Mouse (Mus musculus) liver, adult 2 months (tissue): ENCODE measurements at regions not wholly inside any gene's neighbourhood (a gene's known extent, or its start where the extent isn't known, plus 50 kb on each side); places are given as distances from the start of the nearest gene placed in this dataset.

Source experiments
- DNase-seq: peaks from one replicate; pipeline ENCODE4 v3.0.0-alpha.2; 2011; ENCODE audit warnings: low read depth, low spot score; ENCODE audit errors: extremely low read depth
- H3K27ac ChIP-seq: fragments of 200-500 bp; replicated peaks from 2 replicates; pipeline ENCODE4 v1.5.1; 2012; ENCODE audit warnings: low read depth, mild to moderate bottlenecking, control low read depth, inconsistent platforms, low read length; ENCODE audit not compliant: insufficient read depth
- H3K27me3 ChIP-seq: fragments of 200-500 bp; 2 replicates; pipeline ENCODE4 v1.6.1; 2012; ENCODE audit warnings: mild to moderate bottlenecking, moderate library complexity, low read length, inconsistent platforms; ENCODE audit not compliant: control insufficient read depth, insufficient read depth
- H3K36me3 ChIP-seq: fragments of 200-500 bp; 2 replicates; pipeline ENCODE4 v1.6.1; 2012; ENCODE audit warnings: low read length, inconsistent platforms; ENCODE audit not compliant: control insufficient read depth, insufficient read depth
- H3K4me1 ChIP-seq: fragments of 200-500 bp; 2 replicates; pipeline ENCODE4 v1.6.1; 2011; ENCODE audit warnings: low read length; ENCODE audit not compliant: control insufficient read depth, insufficient read depth
- H3K4me3 ChIP-seq: fragments of 200-500 bp; 2 replicates; pipeline ENCODE4 v1.5.1; 2011; ENCODE audit warnings: low read depth, mild to moderate bottlenecking, control low read depth, low read length, moderate library complexity; ENCODE audit not compliant: insufficient read depth
- H3K79me2 ChIP-seq: fragments of 200-500 bp; 2 replicates; pipeline ENCODE4 v1.6.1; 2012; ENCODE audit warnings: inconsistent platforms, mild to moderate bottlenecking, low read length, moderate library complexity; ENCODE audit not compliant: control insufficient read depth, insufficient read depth
- H3K9ac ChIP-seq: fragments of 200-500 bp; 2 replicates; pipeline ENCODE4 v1.6.1; 2012; ENCODE audit warnings: low read depth, mild to moderate bottlenecking, control low read depth, inconsistent platforms, low read length
- CTCF ChIP-seq: fragments of 200-500 bp; IDR thresholded peaks from 2 replicates; pipeline ENCODE4 v1.5.1; 2011; ENCODE audit warnings: low read depth, low read length, control low read depth
- POLR2A ChIP-seq: fragments of 200-500 bp; IDR thresholded peaks from 2 replicates; pipeline ENCODE4 v1.6.1; 2011; ENCODE audit warnings: low read length, control low read depth; ENCODE audit not compliant: insufficient read depth; ENCODE audit errors: extremely low read depth
- WGBS: fragments of 180-500 bp; shearing (Covaris S2); methylation state at CpG from one replicate; pipeline ENCODE4 v1.1.7; 2018; 5-methylcytosine and 5-hydroxymethylcytosine counted together

DNA sequence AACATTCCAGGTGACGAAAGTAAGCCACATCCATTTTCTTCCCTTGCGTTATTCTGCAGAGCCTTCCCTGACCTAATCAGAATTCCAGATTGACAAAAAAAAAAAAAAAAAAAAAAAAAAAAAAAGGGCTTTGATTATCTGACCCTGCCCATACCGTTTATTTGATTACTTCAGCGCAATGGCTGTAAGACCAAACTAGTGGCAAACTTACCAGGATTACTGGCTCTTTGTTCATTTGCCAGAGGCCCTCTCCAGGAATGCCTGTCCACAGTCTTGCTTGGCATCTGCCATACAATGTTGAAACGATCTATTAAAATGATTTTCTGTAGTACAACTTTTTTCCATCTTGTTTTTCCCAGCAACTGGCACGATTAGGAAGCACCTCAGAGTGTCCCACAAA is 569.4 kb upstream of the Nox3 start:
- H3K4me1 ChIP-seq, result no peaks in the 10 kb centered on the region
- H3K9ac ChIP-seq, result no peak overlapping the region
- H3K27me3 ChIP-seq, result no peaks in the 10 kb centered on the region
- H3K27ac ChIP-seq, result no peak overlapping the region
- no peak for TF ChIP-seq POLR2A
- TF ChIP-seq CTCF, result no peak
- H3K36me3 ChIP-seq, result no peaks in the 10 kb centered on the region
- DNase-seq, result no peak
- 45% methylated on average over 6 of the region's 6 CpGs for WGBS
- H3K4me3 ChIP-seq, result no peak overlapping the region
- no peaks in the 10 kb centered on the region for H3K79me2 ChIP-seq

DNA sequence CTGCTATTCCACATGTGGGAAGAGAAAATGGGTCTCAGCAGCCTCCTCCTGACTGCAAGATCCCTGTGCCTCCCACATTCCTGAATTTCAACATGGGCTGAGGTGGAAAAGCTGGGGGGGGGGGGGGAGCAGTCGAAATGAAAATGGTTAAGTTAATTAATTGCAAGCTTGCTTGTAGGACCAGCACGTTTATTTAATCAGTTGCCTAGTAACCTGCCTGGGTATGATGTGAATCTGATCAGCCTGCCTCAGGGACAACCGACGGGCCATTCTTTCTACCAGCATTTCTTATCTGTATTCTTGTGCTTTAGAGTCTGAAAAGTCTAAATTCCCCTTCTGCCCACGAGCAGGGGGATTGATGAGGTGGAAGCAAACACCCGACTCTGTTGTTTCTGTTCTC is 569.9 kb upstream of the Nox3 start:
- no peak for DNase-seq
- Histone ChIP-seq H3K27me3 (no peaks in the 10 kb centered on the region), H3K9ac (no peak overlapping the region), H3K36me3 (no peaks in the 10 kb centered on the region), H3K27ac (no peak overlapping the region), H3K4me3 (no peak overlapping the region), H3K4me1 (no peaks in the 10 kb centered on the region), H3K79me2 (no peaks in the 10 kb centered on the region)
- 8% methylated on average over 6 of the region's 6 CpGs for WGBS
- TF ChIP-seq POLR2A, result no peak
- no peak for TF ChIP-seq CTCF

DNA sequence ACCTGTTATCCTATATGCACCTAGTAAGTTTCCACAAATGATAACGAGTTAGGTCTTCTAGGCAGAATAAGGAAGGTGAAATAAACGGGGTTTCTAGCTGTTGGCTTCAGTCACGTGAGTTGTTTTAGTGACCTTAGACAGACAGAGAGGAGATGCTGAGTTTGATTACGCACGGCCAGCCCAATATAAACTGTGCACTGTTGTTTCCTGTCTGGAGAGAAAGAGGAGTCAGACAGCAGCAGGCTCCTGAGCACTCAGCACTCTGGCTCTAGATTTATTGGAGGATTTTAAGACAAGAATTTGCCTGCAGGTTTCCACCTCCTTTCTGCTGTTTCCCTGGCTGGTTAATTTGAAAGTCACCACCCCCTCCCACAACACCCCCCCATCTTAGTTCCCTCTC is 570.4 kb upstream of the Nox3 start:
- no peak for DNase-seq
- no peaks in the 10 kb centered on the region for H3K79me2 ChIP-seq
- TF ChIP-seq CTCF, result no peak
- no peak for TF ChIP-seq POLR2A
- no peaks in the 10 kb centered on the region for H3K4me1 ChIP-seq
- no peaks in the 10 kb centered on the region for H3K36me3 ChIP-seq
- H3K27me3 ChIP-seq, result no peaks in the 10 kb centered on the region
- 25% methylated on average over 5 of the region's 5 CpGs for WGBS
- no peak overlapping the region for H3K4me3 ChIP-seq
- H3K27ac ChIP-seq, result no peak overlapping the region
- no peak overlapping the region for H3K9ac ChIP-seq

DNA sequence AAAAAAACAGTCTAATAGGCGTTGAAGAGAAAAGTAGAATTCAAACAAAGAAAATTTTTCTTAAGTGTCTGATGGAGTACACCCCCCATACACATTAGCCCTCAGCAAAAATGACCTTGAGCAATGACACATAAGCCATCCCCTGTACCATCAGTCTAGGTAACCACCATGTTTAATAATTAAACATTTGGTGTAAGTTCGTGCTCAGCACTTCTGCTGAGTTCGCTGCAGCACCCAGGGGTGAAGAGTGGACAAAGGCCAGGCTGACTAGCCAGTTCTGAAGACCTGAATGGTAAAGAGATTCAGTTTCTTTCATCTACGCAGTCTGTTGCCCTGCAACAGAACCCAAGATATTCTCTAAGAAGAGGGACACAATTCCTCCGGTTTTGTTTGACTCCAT is 572.3 kb upstream of the Nox3 start:
- H3K27ac ChIP-seq, result no peak overlapping the region
- no peaks in the 10 kb centered on the region for H3K36me3 ChIP-seq
- WGBS, result 46% methylated on average over 5 of the region's 5 CpGs

DNA sequence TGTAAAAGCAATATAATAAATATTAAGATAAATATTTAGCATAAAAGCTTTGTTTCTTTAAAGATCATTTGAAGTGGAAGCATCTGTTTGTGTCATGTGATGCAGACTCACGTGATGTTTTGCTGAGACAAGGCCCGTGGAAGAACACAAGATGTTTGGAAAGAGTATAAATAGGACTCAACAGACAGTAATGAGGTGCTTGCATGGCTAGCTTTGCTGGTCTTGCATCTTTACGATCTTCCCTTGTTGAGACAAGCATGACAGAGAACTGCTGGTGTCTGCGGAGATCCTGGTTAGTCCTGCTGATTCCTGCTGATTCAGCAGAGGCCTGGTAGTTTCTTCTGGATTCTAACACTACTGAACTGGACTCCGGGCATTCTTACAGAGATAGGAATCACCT is 576.4 kb upstream of the Nox3 start:
- TF ChIP-seq CTCF (no peak), POLR2A (no peak)
- Histone ChIP-seq H3K9ac (no peak overlapping the region), H3K36me3 (no peaks in the 10 kb centered on the region), H3K27ac (no peak overlapping the region), H3K79me2 (no peaks in the 10 kb centered on the region), H3K4me3 (no peak overlapping the region), H3K4me1 (no peaks in the 10 kb centered on the region), H3K27me3 (no peaks in the 10 kb centered on the region)
- WGBS, result 77% methylated on average over 5 of the region's 5 CpGs
- DNase-seq, result no peak

More for the DNA sequence above, 572.3 kb upstream of the Nox3 start:
- DNase-seq, result no peak
- Histone ChIP-seq H3K4me1 (no peaks in the 10 kb centered on the region), H3K4me3 (no peak overlapping the region), H3K79me2 (no peaks in the 10 kb centered on the region), H3K9ac (no peak overlapping the region), H3K27me3 (no peaks in the 10 kb centered on the region)
- TF ChIP-seq CTCF (no peak), POLR2A (no peak)

DNA sequence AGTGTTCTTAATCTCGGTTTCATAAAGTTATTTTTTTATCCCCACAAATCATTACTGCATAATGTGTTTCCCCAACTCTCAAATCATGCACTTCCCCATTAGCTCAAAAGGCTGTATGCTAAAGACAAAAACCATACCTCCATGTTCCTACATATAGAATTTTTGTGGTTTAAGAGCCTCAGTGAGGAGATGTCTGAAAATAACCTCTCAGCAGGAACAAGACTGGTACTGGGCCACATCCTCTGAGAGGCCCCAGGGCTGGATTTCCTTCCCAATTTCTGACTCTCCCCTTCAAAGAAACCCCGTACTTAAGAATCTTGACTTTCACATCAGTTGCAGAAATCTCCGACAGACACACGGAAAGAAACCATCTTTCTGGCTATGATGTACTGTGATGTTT is 580.7 kb upstream of the Nox3 start:
- 76% methylated on average over 4 of the region's 4 CpGs for WGBS
- Histone ChIP-seq H3K4me1 (no peaks in the 10 kb centered on the region), H3K36me3 (no peaks in the 10 kb centered on the region), H3K27me3 (no peaks in the 10 kb centered on the region), H3K27ac (no peak overlapping the region), H3K9ac (no peak overlapping the region), H3K79me2 (no peaks in the 10 kb centered on the region), H3K4me3 (no peak overlapping the region)
- DNase-seq, result no peak
- TF ChIP-seq POLR2A (no peak), CTCF (no peak)
